Mouse (Mus musculus): Measurements from ENCODE around the gene Galnt10.

Gene Galnt10

GRCm38 (mm10) chr11:57633006-57633405 lies 12.2 kb upstream of the Galnt10 start:
- in situ Hi-C loops (cut with MboI; ENCODE audit: low pct_unique_long_range_greater_than_20kb in 1 of 2, low sequenced_read_pairs in 2 of 2, unreplicated experiment in 1 of 2), result loop anchor here in 1 of 2 experiments (5.0 kb wide), 1 partner anchor 86 kb away; no protein-coding TSS in a partner anchor

- in situ Hi-C loops (cut with MboI; ENCODE audit: low pct_unique_long_range_greater_than_20kb in 1 of 2, low sequenced_read_pairs in 2 of 2, unreplicated experiment in 1 of 2), result loop anchor here in 1 of 2 experiments (5.0 kb wide), 1 partner anchor 87 kb away; no protein-coding TSS in a partner anchor
These were observed 11.2 kb upstream of the Galnt10 start for GRCm38 (mm10) chr11:57633975-57634585.

- in situ Hi-C loops (cut with MboI; ENCODE audit: low pct_unique_long_range_greater_than_20kb in 1 of 2, low sequenced_read_pairs in 2 of 2, unreplicated experiment in 1 of 2), result no loop called here
These were observed 10.1 kb upstream of the Galnt10 start for GRCm38 (mm10) chr11:57635148-57635547.

DNA sequence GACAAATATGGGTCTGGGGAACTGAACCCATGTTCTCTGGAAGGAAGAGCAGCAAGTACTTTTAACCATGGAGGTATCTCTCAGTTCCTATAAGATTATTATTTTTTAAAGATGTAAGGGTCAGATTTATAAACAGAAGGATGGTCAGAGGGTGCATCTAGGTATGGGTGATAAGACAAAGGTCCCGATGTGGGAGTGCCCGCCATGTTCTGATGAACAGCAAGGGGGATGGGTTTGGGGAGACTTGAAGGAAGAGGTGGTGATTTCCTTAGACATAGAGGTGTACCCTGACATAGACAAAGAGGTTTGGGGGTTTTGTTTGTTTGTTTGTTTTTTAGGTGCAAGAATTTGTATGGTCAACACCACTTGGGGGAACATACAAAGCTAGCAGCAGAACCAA lies 1.6 kb upstream of the Galnt10 start:
- in situ Hi-C loops (cut with MboI; ENCODE audit: low pct_unique_long_range_greater_than_20kb in 1 of 2, low sequenced_read_pairs in 2 of 2, unreplicated experiment in 1 of 2), result no loop called here

DNA sequence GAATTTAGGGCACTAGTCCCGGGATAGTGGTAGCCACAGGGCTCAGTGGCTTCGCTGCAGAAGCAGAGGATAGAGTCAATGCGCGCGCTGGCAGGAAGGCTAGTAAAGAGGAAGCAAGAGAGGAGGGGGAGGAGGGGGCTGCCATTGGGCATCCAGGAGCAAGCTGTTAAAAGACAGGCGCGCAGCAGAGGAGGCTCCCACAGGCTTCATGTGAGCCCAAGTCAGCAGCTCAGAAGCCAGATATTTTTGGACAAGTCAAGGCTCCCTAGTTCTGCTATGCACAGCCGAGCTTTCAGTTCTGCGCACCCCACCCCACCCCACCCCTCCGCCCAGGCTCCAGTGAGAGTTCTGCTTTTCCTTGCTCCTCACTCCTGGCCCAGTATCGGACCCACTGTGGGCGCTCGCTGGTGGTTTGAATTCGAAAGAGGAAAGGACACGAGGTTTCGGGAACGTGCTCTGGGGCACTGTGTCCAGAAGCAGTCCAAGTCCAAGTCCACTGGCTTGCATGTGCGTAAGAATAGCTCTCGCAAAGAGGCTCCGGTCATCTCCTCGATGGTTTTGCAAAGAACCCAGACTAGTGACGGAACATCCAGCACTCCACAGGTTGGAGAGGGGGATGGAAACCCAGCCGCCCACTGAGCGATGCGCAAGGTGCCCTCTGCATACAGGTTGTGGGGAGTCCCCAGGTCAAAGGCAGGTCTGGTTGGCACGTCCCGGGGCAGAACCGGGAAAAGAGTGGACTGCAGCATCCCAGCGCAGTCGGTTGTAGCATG lies 811 bp upstream of the Galnt10 start:
- in situ Hi-C loops (cut with MboI; ENCODE audit: low pct_unique_long_range_greater_than_20kb in 1 of 2, low sequenced_read_pairs in 2 of 2, unreplicated experiment in 1 of 2), result no loop called here

DNA sequence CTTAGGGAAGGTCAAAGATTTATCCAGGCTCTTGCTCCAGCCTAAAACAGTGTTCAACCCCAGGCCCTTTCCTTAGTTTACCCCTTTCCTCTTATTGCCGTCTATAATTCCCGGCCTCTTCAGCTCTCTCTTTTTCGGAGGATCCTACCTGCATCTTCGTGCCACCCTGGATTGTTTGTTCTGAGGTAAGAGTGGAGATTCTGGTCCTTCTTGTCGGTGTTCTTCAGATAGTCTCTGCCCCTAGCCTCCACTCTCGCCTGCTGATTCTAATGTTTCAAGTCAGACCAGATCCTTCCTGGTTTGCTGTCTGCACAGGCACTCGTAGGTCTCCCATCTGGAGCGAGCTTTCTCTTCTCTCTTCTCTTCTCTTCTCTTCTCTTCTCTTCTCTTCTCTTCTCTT lies 605 bp downstream of the Galnt10 start:
- in situ Hi-C loops (cut with MboI; ENCODE audit: low pct_unique_long_range_greater_than_20kb in 1 of 2, low sequenced_read_pairs in 2 of 2, unreplicated experiment in 1 of 2), result no loop called here

DNA sequence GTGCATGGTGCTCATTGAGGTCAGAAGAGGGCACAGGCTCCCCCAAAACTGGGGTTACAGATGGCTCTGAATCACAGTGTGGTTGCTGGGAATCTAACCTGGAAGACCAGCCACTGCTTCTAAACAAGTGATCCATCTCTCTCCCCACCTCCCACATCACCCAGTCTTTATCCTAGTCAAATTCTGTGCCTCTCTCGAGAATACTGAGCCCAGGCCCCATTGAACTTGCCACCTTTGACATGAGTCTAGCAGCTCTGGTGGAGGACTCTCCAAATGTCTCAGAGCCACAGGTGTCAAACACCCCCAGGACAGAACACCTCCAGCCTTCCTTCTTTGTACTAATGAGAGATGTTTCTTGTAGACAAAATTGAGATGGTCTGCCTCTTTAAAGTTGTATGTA lies 1.2 kb downstream of the Galnt10 start:
- in situ Hi-C loops (cut with MboI; ENCODE audit: low pct_unique_long_range_greater_than_20kb in 1 of 2, low sequenced_read_pairs in 2 of 2, unreplicated experiment in 1 of 2), result no loop called here

- in situ Hi-C loops (cut with MboI; ENCODE audit: low pct_unique_long_range_greater_than_20kb in 1 of 2, low sequenced_read_pairs in 2 of 2, unreplicated experiment in 1 of 2), result no loop called here
These were observed 1.7 kb downstream of the Galnt10 start for GRCm38 (mm10) chr11:57646940-57647339.

- in situ Hi-C loops (cut with MboI; ENCODE audit: low pct_unique_long_range_greater_than_20kb in 1 of 2, low sequenced_read_pairs in 2 of 2, unreplicated experiment in 1 of 2), result no loop called here
These were observed 2.2 kb downstream of the Galnt10 start for GRCm38 (mm10) chr11:57647446-57647845.

GRCm38 (mm10) chr11:57648196-57648800 lies 3.1 kb downstream of the Galnt10 start:
- in situ Hi-C loops (cut with MboI; ENCODE audit: low pct_unique_long_range_greater_than_20kb in 1 of 2, low sequenced_read_pairs in 2 of 2, unreplicated experiment in 1 of 2), result no loop called here

- in situ Hi-C loops (cut with MboI; ENCODE audit: low pct_unique_long_range_greater_than_20kb in 1 of 2, low sequenced_read_pairs in 2 of 2, unreplicated experiment in 1 of 2), result no loop called here
These were observed 4.0 kb downstream of the Galnt10 start for GRCm38 (mm10) chr11:57649269-57649668.

DNA sequence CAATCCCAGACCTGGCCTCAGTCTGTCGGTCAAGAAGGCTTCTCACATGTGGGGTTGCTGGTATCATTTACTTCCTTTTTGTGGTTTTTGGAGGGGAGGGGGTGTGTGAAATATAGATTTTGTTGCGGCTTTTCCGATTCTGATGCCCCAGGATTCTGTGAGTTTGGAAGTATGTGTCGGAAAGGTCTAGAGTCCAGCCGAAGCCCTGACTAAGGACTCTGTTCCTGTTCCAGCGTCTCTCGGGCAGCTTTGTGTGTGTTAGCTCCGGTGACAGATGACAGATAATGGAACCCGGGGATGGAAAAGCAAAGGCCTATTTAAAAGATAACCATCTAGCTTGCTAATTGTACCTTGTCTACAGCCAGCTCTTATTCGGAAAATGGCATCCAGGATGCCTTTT lies 4.4 kb downstream of the Galnt10 start:
- in situ Hi-C loops (cut with MboI; ENCODE audit: low pct_unique_long_range_greater_than_20kb in 1 of 2, low sequenced_read_pairs in 2 of 2, unreplicated experiment in 1 of 2), result no loop called here

DNA sequence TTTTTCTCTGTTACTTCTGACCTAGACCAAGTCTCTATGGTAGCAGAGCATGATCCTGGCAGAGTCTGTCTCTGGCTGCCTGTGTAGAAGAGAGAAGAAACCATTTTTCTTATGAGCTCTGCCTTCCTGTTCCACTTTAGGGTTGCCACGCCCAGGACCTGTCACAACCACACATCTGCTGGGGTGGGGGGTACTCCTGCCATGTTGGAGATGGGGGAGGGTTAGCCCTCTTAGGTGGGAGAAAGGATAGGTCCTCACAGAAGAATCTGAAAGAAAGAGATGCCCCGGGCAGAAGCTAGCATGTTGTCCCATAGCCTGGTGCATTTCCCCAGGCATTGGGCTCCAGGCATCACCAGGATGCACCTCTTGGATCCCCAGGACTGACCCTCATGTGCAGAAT lies 5.6 kb downstream of the Galnt10 start:
- in situ Hi-C loops (cut with MboI; ENCODE audit: low pct_unique_long_range_greater_than_20kb in 1 of 2, low sequenced_read_pairs in 2 of 2, unreplicated experiment in 1 of 2), result no loop called here

- in situ Hi-C loops (cut with MboI; ENCODE audit: low pct_unique_long_range_greater_than_20kb in 1 of 2, low sequenced_read_pairs in 2 of 2, unreplicated experiment in 1 of 2), result no loop called here
These were observed 6.1 kb downstream of the Galnt10 start for GRCm38 (mm10) chr11:57651281-57651810.

- in situ Hi-C loops (cut with MboI; ENCODE audit: low pct_unique_long_range_greater_than_20kb in 1 of 2, low sequenced_read_pairs in 2 of 2, unreplicated experiment in 1 of 2), result no loop called here
These were observed 7.1 kb downstream of the Galnt10 start for GRCm38 (mm10) chr11:57652206-57652922.

GRCm38 (mm10) chr11:57652923-57653660 lies 7.8 kb downstream of the Galnt10 start:
- in situ Hi-C loops (cut with MboI; ENCODE audit: low pct_unique_long_range_greater_than_20kb in 1 of 2, low sequenced_read_pairs in 2 of 2, unreplicated experiment in 1 of 2), result no loop called here

GRCm38 (mm10) chr11:57653796-57654195 lies 8.6 kb downstream of the Galnt10 start:
- in situ Hi-C loops (cut with MboI; ENCODE audit: low pct_unique_long_range_greater_than_20kb in 1 of 2, low sequenced_read_pairs in 2 of 2, unreplicated experiment in 1 of 2), result no loop called here

DNA sequence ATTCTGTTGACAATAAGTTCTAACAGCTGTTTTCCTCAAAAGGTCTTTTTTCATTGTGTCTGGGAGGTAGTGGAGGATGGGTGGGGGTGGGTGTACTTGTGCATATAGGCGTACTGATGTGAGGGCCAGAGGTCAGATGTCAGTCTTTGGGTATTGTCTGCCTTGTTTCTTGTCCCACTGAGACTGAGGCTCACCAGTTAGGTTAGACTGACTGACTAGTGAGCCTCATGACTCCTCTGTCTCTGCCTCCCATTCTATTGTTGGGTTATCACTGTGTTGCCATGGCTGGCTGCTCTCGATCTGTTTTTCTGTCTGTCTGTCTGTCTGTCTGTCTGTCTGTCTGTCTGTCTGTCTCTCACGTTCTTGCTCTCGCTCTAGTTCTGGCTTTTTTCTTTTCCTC lies 9.1 kb downstream of the Galnt10 start:
- in situ Hi-C loops (cut with MboI; ENCODE audit: low pct_unique_long_range_greater_than_20kb in 1 of 2, low sequenced_read_pairs in 2 of 2, unreplicated experiment in 1 of 2), result no loop called here

Measured in mouse embryonic stem cell (cell line).